Mouse (Mus musculus): ENCODE measurements at regions not wholly inside any gene's neighbourhood (a gene's known extent, or its start where the extent isn't known, plus 50 kb on each side); places are given as distances from the start of the nearest gene placed in this dataset.
"Not testable (repeated sequence)": the region's sequence is repeated elsewhere in the genome, so short reads cannot be mapped to it uniquely, and the experiment has no call there.

GRCm38 (mm10) chr14:90367256-90367936 lies 1896.2 kb upstream of the Pcdh20 start:
- H3K4me1 ChIP-seq (ENCODE audit: insufficient read depth, low read depth, low read length) = no peaks in the 10 kb centered on the region
- H3K36me3 ChIP-seq (replicated peaks) = no peaks in the 10 kb centered on the region
- H3K4me3 ChIP-seq (ENCODE audit: low read depth, low read length) = no peak overlapping the region
- H3K27me3 ChIP-seq (ENCODE audit: insufficient read depth, low read length) = no peaks in the 10 kb centered on the region
- peaks cover 2% of the 10 kb centered on the region for H3K9me3 ChIP-seq (replicated peaks)
- DNase-seq (ENCODE audit: low spot score) (no peak), ATAC-seq (ENCODE audit: extremely low read depth, insufficient number of reproducible peaks, low FRiP score, poor library complexity, severe bottlenecking) (no peak)
- TF ChIP-seq TAL1 (conservative IDR thresholded peaks at IDR 0.05; ENCODE audit: low read depth, low read length) = no peak
- TF ChIP-seq CTCF (IDR thresholded peaks at IDR 0.05; ENCODE audit: low read depth, low read length) = no peak
- TF ChIP-seq POLR2AphosphoS5 (IDR thresholded peaks at IDR 0.05; ENCODE audit: insufficient replicate concordance, low read depth, low read length) = no peak
- no peak for TF ChIP-seq GATA1 (IDR thresholded peaks at IDR 0.05; ENCODE audit: borderline replicate concordance, low read length)
- TF ChIP-seq GATA2 (IDR thresholded peaks at IDR 0.05; ENCODE audit: borderline replicate concordance, low read depth, low read length) = no peak

GRCm38 (mm10) chr14:90334541-90334940 lies 1863.3 kb upstream of the Pcdh20 start:
- ATAC-seq (ENCODE audit: extremely low read depth, insufficient number of reproducible peaks, low FRiP score, poor library complexity, severe bottlenecking) (no peak), DNase-seq (ENCODE audit: low spot score) (no peak)
- Histone ChIP-seq H3K27me3 (ENCODE audit: insufficient read depth, low read length) (no peaks in the 10 kb centered on the region), H3K9me3 (replicated peaks) (0 out of 2 replicates have a peak, but pooled peaks cover 2% of the 10 kb centered on the region), H3K4me1 (ENCODE audit: insufficient read depth, low read depth, low read length) (no peaks in the 10 kb centered on the region), H3K4me3 (ENCODE audit: low read depth, low read length) (no peak overlapping the region), H3K36me3 (replicated peaks) (no peaks in the 10 kb centered on the region)
- TF ChIP-seq GATA1 (IDR thresholded peaks at IDR 0.05; ENCODE audit: borderline replicate concordance, low read length) (no peak), CTCF (IDR thresholded peaks at IDR 0.05; ENCODE audit: low read depth, low read length) (no peak), TAL1 (conservative IDR thresholded peaks at IDR 0.05; ENCODE audit: low read depth, low read length) (no peak), GATA2 (IDR thresholded peaks at IDR 0.05; ENCODE audit: borderline replicate concordance, low read depth, low read length) (no peak), POLR2AphosphoS5 (IDR thresholded peaks at IDR 0.05; ENCODE audit: insufficient replicate concordance, low read depth, low read length) (no peak)

GRCm38 (mm10) chr14:90295456-90295855 lies 1824.3 kb upstream of the Pcdh20 start:
- not testable (repeated sequence) for H3K27me3 ChIP-seq (ENCODE audit: insufficient read depth, low read length); H3K4me1 ChIP-seq (ENCODE audit: insufficient read depth, low read depth, low read length); H3K9me3 ChIP-seq (replicated peaks); DNase-seq (ENCODE audit: low spot score); H3K4me3 ChIP-seq (ENCODE audit: low read depth, low read length); ATAC-seq (ENCODE audit: extremely low read depth, insufficient number of reproducible peaks, low FRiP score, poor library complexity, severe bottlenecking); H3K36me3 ChIP-seq (replicated peaks)

- peaks cover 12% of the 10 kb centered on the region for H3K9me3 ChIP-seq (replicated peaks)
- DNase-seq (ENCODE audit: low spot score) (no peak), ATAC-seq (ENCODE audit: extremely low read depth, insufficient number of reproducible peaks, low FRiP score, poor library complexity, severe bottlenecking) (no peak)
- no peaks in the 10 kb centered on the region for H3K4me1 ChIP-seq (ENCODE audit: insufficient read depth, low read depth, low read length)
- TF ChIP-seq POLR2AphosphoS5 (IDR thresholded peaks at IDR 0.05; ENCODE audit: insufficient replicate concordance, low read depth, low read length) = no peak
- no peak for TF ChIP-seq TAL1 (conservative IDR thresholded peaks at IDR 0.05; ENCODE audit: low read depth, low read length)
- TF ChIP-seq GATA2 (IDR thresholded peaks at IDR 0.05; ENCODE audit: borderline replicate concordance, low read depth, low read length) = no peak
- TF ChIP-seq GATA1 (IDR thresholded peaks at IDR 0.05; ENCODE audit: borderline replicate concordance, low read length) = no peak
- TF ChIP-seq CTCF (IDR thresholded peaks at IDR 0.05; ENCODE audit: low read depth, low read length) = no peak
- no peak overlapping the region for H3K4me3 ChIP-seq (ENCODE audit: low read depth, low read length)
- H3K36me3 ChIP-seq (replicated peaks) = no peaks in the 10 kb centered on the region
- H3K27me3 ChIP-seq (ENCODE audit: insufficient read depth, low read length) = no peaks in the 10 kb centered on the region
Observed at GRCm38 (mm10) chr14:90246042-90246441, 1774.8 kb upstream of the Pcdh20 start.

- Histone ChIP-seq H3K4me3 (ENCODE audit: low read depth, low read length) (no peak overlapping the region), H3K27me3 (ENCODE audit: insufficient read depth, low read length) (no peaks in the 10 kb centered on the region), H3K36me3 (replicated peaks) (no peaks in the 10 kb centered on the region), H3K4me1 (ENCODE audit: insufficient read depth, low read depth, low read length) (no peaks in the 10 kb centered on the region), H3K9me3 (replicated peaks) (peaks cover 16% of the 10 kb centered on the region)
- TF ChIP-seq CTCF (IDR thresholded peaks at IDR 0.05; ENCODE audit: low read depth, low read length) (no peak), POLR2AphosphoS5 (IDR thresholded peaks at IDR 0.05; ENCODE audit: insufficient replicate concordance, low read depth, low read length) (no peak), GATA2 (IDR thresholded peaks at IDR 0.05; ENCODE audit: borderline replicate concordance, low read depth, low read length) (no peak), GATA1 (IDR thresholded peaks at IDR 0.05; ENCODE audit: borderline replicate concordance, low read length) (no peak), TAL1 (conservative IDR thresholded peaks at IDR 0.05; ENCODE audit: low read depth, low read length) (no peak)
- no peak for DNase-seq (ENCODE audit: low spot score)
- ATAC-seq (ENCODE audit: extremely low read depth, insufficient number of reproducible peaks, low FRiP score, poor library complexity, severe bottlenecking) = no peak
Observed at GRCm38 (mm10) chr14:90232661-90233060, 1761.5 kb upstream of the Pcdh20 start.

- Histone ChIP-seq H3K9me3 (replicated peaks) (peaks cover 6% of the 10 kb centered on the region), H3K4me1 (ENCODE audit: insufficient read depth, low read depth, low read length) (no peaks in the 10 kb centered on the region), H3K4me3 (ENCODE audit: low read depth, low read length) (no peak overlapping the region), H3K36me3 (replicated peaks) (no peaks in the 10 kb centered on the region), H3K27me3 (ENCODE audit: insufficient read depth, low read length) (no peaks in the 10 kb centered on the region)
- ATAC-seq (ENCODE audit: extremely low read depth, insufficient number of reproducible peaks, low FRiP score, poor library complexity, severe bottlenecking) (no peak), DNase-seq (ENCODE audit: low spot score) (no peak)
- TF ChIP-seq GATA1 (IDR thresholded peaks at IDR 0.05; ENCODE audit: borderline replicate concordance, low read length) (no peak), GATA2 (IDR thresholded peaks at IDR 0.05; ENCODE audit: borderline replicate concordance, low read depth, low read length) (no peak), POLR2AphosphoS5 (IDR thresholded peaks at IDR 0.05; ENCODE audit: insufficient replicate concordance, low read depth, low read length) (no peak), TAL1 (conservative IDR thresholded peaks at IDR 0.05; ENCODE audit: low read depth, low read length) (no peak), CTCF (IDR thresholded peaks at IDR 0.05; ENCODE audit: low read depth, low read length) (no peak)
Observed at GRCm38 (mm10) chr14:90200294-90200693, 1729.1 kb upstream of the Pcdh20 start.
